Mouse (Mus musculus) heart, postnatal 0 days (tissue): ENCODE measurements around the gene Fnbp1. TPM values are rescaled to one million over a fixed set of nuclear protein-coding genes. Genes with fewer than 3 reads are reported as not detected.

ENCODE experiments used
- ATAC-seq: fragments of 200-750 bp; cut with Nextera tagmentation; 2 replicates; pipeline ENCODE4 v1.8.0; 2017; ENCODE audit warnings: low read depth, moderate number of reproducible peaks, moderate library complexity; ENCODE audit not compliant: insufficient read depth
- DNase-seq: peaks from one replicate; pipeline ENCODE4 v3.0.0-alpha.2; 2016; ENCODE audit warnings: low spot score
- H3K27ac ChIP-seq: fragments of 300-500 bp; sonication (generic); 2 replicates; pipeline ENCODE4 v1.5.1; 2014; ENCODE audit warnings: low read depth, mild to moderate bottlenecking
- H3K27me3 ChIP-seq: fragments of 300-500 bp; sonication (generic); 2 replicates; pipeline ENCODE4 v1.6.1; 2014; ENCODE audit warnings: low read length, mixed read lengths; ENCODE audit not compliant: control insufficient read depth, insufficient read depth
- H3K36me3 ChIP-seq: fragments of 300-500 bp; sonication (generic); replicated peaks from 2 replicates; pipeline ENCODE4 v1.6.1; 2014; ENCODE audit warnings: low read length, mixed read lengths; ENCODE audit not compliant: control insufficient read depth, insufficient read depth
- H3K4me1 ChIP-seq: fragments of 300-500 bp; sonication (generic); 2 replicates; pipeline ENCODE4 v1.6.1; 2014; ENCODE audit warnings: antibody characterized with exemption; ENCODE audit not compliant: control insufficient read depth, insufficient read depth
- H3K4me2 ChIP-seq: fragments of 300-500 bp; sonication (generic); 2 replicates; pipeline ENCODE4 v1.6.1; 2014; ENCODE audit warnings: low read depth, mild to moderate bottlenecking, low read length, moderate library complexity
- H3K4me3 ChIP-seq: fragments of 300-500 bp; sonication (generic); 2 replicates; pipeline ENCODE4 v1.5.1; 2014; ENCODE audit warnings: low read depth, low read length
- H3K9ac ChIP-seq: fragments of 300-500 bp; sonication (generic); replicated peaks from 2 replicates; pipeline ENCODE4 v1.6.1; 2014; ENCODE audit warnings: low read depth, low read length, mixed read lengths
- H3K9me3 ChIP-seq: fragments of 300-500 bp; sonication (generic); replicated peaks from 2 replicates; pipeline ENCODE4 v1.6.1; 2016; ENCODE audit warnings: low read length; ENCODE audit not compliant: control insufficient read depth
- CTCF ChIP-seq: IDR thresholded peaks from 2 replicates; pipeline ENCODE4 v1.5.1; 2016; ENCODE audit warnings: antibody characterized with exemption, control low read depth, low read depth
- EP300 ChIP-seq: IDR thresholded peaks from 2 replicates; pipeline ENCODE4 v1.6.1; 2016; ENCODE audit warnings: antibody characterized with exemption, low read depth
- WGBS: fragments of 180-500 bp; shearing (Covaris S2); extraction: QIAGEN DNeasy Blood & Tissue Kit; methylation state at CpG from one replicate; pipeline ENCODE4 v1.1.7; 2014; 5-methylcytosine and 5-hydroxymethylcytosine counted together
- polyA plus RNA-seq: library from polyadenylated mRNA; unstranded; fragments of >200 nt; fragmentation: Nextera tagmentation; extraction: Ambion mirVana; gene quantifications from 2 replicates; pipeline ENCODE4 v1.2.1, GENCODE M21; 2015
- total RNA-seq: library from RNA; depleted of rRNA; stranded (reverse); fragments of >200 nt; gene quantifications from 2 replicates; pipeline ENCODE4 v1.2.3, GENCODE M21; 2014; ENCODE audit warnings: low replicate concordance

Gene Fnbp1
- total and polyA plus RNA-seq, 2 experiments from 2014 or later: 6.4 to 11.4 TPM

- no peak overlapping the region for H3K4me2 ChIP-seq
- no peak overlapping the region for H3K9ac ChIP-seq
- H3K27me3 ChIP-seq: no peaks in the 10 kb centered on the region
- WGBS: 92% methylated on average over 4 of the region's 4 CpGs
- TF ChIP-seq CTCF (no peak), EP300 (no peak)
- no peak for DNase-seq
- no peak overlapping the region for H3K4me3 ChIP-seq
- H3K27ac ChIP-seq: no peak overlapping the region
- H3K9me3 ChIP-seq: 0 out of 2 replicates have a peak, but pooled peaks cover 7% of the 10 kb centered on the region
- H3K4me1 ChIP-seq: no peaks in the 10 kb centered on the region
- ATAC-seq: no peak
- peaks cover 58% of the 10 kb centered on the region for H3K36me3 ChIP-seq
These were observed 83.4 kb downstream of the Fnbp1 start for GRCm38 (mm10) chr2:31058443-31058842.

DNA sequence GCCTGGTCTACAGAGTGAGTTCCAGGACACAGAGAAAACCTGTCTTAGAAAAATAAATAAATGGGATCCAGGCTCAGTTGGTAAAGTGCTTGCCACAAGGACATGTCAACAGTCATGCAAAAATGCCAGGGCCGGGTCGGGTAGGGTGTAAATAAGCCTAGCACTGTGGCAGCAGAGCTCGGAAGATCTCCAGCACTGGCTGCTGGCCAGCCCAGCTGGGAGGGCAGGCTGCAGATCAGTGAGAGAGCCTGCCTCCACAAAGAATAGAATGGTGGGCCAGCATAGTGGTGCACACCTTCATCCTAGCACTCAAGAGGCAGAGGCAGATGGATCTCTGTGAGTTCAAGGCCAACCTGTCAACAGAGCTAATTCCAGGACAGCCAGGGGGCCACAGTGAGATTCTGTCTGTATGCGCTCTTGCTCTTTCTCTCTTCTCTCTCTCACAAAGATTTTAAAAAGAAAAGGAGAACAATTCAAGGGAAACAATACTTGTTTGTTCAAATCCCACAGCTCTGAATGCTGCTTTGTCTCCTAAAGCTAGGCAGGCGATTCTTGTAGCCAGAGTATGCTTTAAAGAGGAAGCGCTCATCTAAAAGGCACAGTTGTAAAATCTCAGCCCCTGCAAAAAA is 84.1 kb downstream of the Fnbp1 start:
- H3K36me3 ChIP-seq: peaks cover 62% of the 10 kb centered on the region
- H3K27me3 ChIP-seq: no peaks in the 10 kb centered on the region
- H3K4me2 ChIP-seq: no peak overlapping the region
- H3K4me3 ChIP-seq: no peak overlapping the region
- no peak for ATAC-seq
- 64% methylated on average over 6 of the region's 6 CpGs for WGBS
- no peak for DNase-seq
- TF ChIP-seq CTCF (no peak), EP300 (no peak)
- no peaks in the 10 kb centered on the region for H3K4me1 ChIP-seq
- no peak overlapping the region for H3K9ac ChIP-seq
- no peak overlapping the region for H3K27ac ChIP-seq
- 0 out of 2 replicates have a peak, but pooled peaks cover 7% of the 10 kb centered on the region for H3K9me3 ChIP-seq

GRCm38 (mm10) chr2:31056070-31056469 is 85.7 kb downstream of the Fnbp1 start:
- Histone ChIP-seq H3K36me3 (peaks cover 74% of the 10 kb centered on the region), H3K9ac (no peak overlapping the region), H3K4me2 (no peak overlapping the region), H3K4me1 (no peaks in the 10 kb centered on the region), H3K27ac (no peak overlapping the region), H3K27me3 (no peaks in the 10 kb centered on the region), H3K9me3 (0 out of 2 replicates have a peak, but pooled peaks cover 7% of the 10 kb centered on the region), H3K4me3 (no peak overlapping the region)
- WGBS: 99% methylated on average over 3 of the region's 3 CpGs
- DNase-seq (no peak), ATAC-seq (no peak)
- TF ChIP-seq EP300 (no peak), CTCF (no peak)

DNA sequence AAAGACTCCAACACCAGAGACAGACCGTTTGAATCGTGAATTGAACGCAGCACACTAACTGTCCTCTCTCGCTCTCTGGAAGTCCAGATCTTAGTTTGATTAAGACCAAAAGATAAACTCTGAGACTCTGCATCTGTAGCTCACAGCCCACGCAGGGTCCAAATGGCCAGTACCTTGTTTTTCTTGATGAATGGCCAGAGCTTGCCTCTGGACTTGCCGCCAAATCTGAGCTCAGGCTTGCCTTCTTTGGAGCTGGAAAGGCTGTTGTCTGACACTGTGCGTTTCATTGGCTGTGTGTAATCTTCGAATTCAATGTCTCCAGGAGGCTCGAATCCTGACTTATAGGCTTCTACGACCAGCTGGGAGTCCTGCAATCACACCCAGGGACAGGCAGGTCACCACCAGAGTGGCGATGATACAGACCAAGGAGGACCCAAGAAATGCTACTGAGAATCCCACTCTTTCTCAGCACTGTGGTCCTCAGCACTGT is 87.9 kb downstream of the Fnbp1 start:
- Histone ChIP-seq H3K9ac (no peak overlapping the region), H3K4me1 (no peaks in the 10 kb centered on the region), H3K27ac (no peak overlapping the region), H3K27me3 (no peaks in the 10 kb centered on the region), H3K9me3 (0 out of 2 replicates have a peak, but pooled peaks cover 7% of the 10 kb centered on the region), H3K4me3 (no peak overlapping the region), H3K4me2 (no peak overlapping the region), H3K36me3 (peaks cover 80% of the 10 kb centered on the region)
- ATAC-seq (no peak), DNase-seq (no peak)
- TF ChIP-seq EP300 (no peak), CTCF (no peak)
- 83% methylated on average over 11 of the region's 11 CpGs for WGBS

DNA sequence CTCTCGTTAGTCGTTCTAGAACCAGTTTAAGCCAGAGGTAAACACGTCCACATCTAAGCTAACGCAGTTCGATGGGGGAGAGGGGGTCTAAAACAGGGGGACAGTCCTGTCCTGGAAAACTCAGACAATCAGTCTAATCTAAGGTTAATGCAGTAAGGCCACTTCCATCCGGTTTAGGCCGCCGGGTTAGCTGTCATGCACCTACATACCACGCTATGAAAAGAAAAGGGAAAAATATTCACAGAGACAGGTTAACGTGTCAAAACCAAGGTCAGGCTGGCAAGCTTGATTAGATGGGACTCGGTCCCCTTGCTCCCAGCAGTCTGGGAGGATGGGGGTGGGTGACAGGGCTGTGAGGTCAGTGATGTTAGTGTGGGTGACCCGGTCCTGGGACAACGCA is 88.4 kb downstream of the Fnbp1 start:
- no peak for ATAC-seq
- TF ChIP-seq CTCF (no peak), EP300 (no peak)
- DNase-seq: no peak
- WGBS: 90% methylated on average over 13 of the region's 13 CpGs
- H3K4me2 ChIP-seq: no peak overlapping the region
- H3K9me3 ChIP-seq: 0 out of 2 replicates have a peak, but pooled peaks cover 7% of the 10 kb centered on the region
- H3K4me3 ChIP-seq: no peak overlapping the region
- no peak overlapping the region for H3K27ac ChIP-seq
- no peak overlapping the region for H3K9ac ChIP-seq
- peaks cover 81% of the 10 kb centered on the region for H3K36me3 ChIP-seq
- H3K4me1 ChIP-seq: no peaks in the 10 kb centered on the region
- no peaks in the 10 kb centered on the region for H3K27me3 ChIP-seq

GRCm38 (mm10) chr2:31052441-31052840 is 89.4 kb downstream of the Fnbp1 start:
- H3K36me3 ChIP-seq: peaks cover 76% of the 10 kb centered on the region
- no peak overlapping the region for H3K4me2 ChIP-seq
- 86% methylated on average over 10 of the region's 10 CpGs for WGBS
- ATAC-seq (no peak), DNase-seq (no peak)
- no peak overlapping the region for H3K27ac ChIP-seq
- H3K4me3 ChIP-seq: no peak overlapping the region
- no peaks in the 10 kb centered on the region for H3K4me1 ChIP-seq
- TF ChIP-seq EP300: no peak
- TF ChIP-seq CTCF: no peak
- H3K9ac ChIP-seq: no peak overlapping the region
- 0 out of 2 replicates have a peak, but pooled peaks cover 7% of the 10 kb centered on the region for H3K9me3 ChIP-seq
- H3K27me3 ChIP-seq: no peaks in the 10 kb centered on the region
